Mouse (Mus musculus) spleen, embryonic (tissue): ENCODE measurements around the gene Olfr55.
"Not testable (repeated sequence)": the region's sequence is repeated elsewhere in the genome, so short reads cannot be mapped to it uniquely, and the experiment has no call there.

Source experiments
- CTCF ChIA-PET: fragments of 350-600 bp; sonication (Branson Sonifier 250); formaldehyde crosslinking; loops from one replicate; lab custom pipeline; 2022; lab: Charles Lee

Olfr55 gene

DNA sequence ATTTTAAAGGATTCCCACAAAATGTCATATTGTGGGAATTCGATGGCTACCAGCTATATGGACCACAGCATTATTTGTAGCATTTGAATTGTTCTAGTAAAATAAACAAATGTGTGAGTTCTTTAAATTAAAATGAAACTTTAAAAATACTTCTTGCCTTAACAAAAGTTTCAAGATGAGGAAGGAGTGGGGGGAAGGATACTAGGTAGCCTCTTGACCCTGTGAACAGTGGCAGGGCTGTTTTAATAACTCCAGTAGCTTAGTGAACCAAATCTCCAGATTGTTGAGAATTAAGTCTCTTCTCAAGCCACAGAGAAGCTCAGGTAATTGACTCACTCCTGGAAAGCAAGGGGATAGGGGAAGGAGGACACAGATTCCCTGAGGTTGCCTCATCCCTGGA is at the start of gene Olfr55:
Olfr55 (plus strand) TSS at position 301 of the 400 bp plus-strand sequence.
- CTCF ChIA-PET, result not testable (repeated sequence)

DNA sequence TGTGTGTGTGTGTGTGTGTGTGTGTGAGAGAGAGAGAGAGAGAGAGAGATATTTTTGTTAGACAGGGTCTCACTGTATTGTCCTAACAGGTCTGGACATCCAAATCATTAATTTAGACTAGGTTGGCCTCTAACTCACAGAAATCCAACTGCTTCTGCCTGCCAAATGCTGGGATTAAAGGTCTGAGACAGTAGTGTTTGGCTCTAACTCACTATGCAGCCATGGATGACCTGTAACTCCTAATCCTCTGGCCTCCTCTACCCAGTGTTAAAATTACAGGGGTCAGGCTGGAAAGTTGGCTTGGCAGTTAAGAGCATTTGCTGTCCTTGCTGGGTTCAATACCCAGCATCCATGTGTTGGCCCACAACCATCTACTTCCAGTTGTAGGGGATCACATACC is 43.7 kb upstream of the Olfr55 start:
- CTCF ChIA-PET, result no interaction called here

DNA sequence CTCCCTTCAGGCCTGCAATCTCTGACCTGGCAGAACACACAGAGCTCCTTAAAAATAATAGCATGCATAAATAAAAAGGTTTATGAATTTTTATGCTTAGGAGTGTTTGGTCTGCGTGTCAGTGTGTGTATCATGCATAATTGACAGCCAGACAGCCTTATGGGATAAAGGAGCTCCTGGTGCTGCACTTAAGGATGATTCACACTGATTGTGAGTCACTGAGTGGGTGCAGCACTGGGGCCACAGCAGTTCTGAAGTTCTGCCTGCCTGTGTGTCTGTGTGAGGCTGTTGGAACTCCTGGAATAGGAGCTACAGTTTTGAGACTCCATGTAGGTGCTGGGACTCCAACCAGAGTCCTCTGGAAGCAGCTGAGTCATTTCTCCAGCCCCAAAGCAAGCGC is 42.0 kb upstream of the Olfr55 start:
- CTCF ChIA-PET, result no interaction called here

DNA sequence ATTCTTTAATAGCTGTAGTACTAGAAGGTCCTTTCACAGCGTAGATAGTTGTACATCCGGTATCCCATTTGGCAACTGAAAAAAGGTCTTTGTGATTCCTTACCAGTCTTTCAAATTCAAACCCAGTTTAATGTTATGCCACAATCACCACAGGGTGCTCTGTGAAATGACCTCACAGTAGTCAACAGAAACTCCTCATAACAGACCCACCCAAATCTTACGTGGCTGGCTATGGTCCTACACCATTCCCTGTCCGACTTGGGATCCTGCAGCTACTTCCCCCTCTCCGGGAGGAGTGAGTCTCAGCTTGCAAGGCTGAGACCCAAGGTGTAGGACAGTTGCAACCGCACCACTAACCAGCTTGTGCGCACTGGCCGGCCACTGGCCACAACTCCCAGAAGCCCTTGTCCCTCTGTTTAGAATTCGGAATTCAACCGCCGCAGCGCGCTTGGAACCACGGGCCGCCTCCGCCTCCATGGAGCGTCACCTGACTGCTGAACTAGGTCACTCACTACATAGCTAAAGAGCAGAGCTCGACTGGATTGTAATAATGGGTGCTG is 28.9 kb upstream of the Olfr55 start, which contains the start of gene Morc2b:
Morc2b (minus strand) TSS at position 423 of the 560 bp plus-strand sequence.
- CTCF ChIA-PET, result no interaction called here

DNA sequence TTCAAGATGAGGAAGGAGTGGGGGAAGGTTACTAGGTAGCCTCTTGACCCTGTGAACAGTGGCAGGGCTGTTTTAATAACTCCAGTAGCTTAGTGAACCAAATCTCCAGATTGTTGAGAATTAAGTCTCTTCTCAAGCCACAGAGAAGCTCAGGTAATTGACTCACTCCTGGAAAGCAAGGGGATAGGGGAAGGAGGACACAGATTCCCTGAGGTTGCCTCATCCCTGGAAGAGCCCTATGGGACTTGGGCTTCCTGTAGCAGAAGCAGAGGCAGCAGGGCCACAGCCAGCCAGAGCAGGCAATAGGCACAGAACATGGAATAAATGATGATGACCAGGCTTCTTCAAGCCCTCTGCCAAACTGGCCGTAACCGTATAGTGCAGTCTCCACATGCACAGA is 22.8 kb downstream of the Olfr55 start, which contains the start of gene Olfr239:
Olfr239 (plus strand) TSS at position 301 of the 400 bp plus-strand sequence.
- CTCF ChIA-PET, result not testable (repeated sequence)

DNA sequence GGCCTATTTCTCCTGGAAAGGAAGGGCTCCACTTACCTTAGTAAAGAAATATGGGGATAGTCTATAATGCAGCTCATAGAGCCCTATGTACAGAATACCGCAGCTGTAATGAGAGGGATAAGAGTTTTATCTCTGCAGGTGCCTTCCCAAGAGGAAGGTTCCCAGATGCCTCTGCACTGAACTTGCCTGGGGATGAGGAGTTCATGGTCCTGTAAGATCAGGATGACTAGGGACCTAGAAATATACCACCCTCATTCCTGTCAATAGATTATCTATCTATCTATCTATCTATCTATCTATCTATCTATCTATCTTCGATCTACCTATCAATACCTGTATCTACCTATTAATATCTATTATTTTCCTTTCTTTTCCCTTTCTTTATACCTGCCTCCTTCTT is 53.3 kb downstream of the Olfr55 start, which contains the start of gene Olfr1564:
Olfr1564 (minus strand) TSS at position 101 of the 400 bp plus-strand sequence.
- CTCF ChIA-PET, result no interaction called here
